Mouse (Mus musculus) heart, embryonic 10.5 days (tissue): ENCODE data around the gene Ppm1h. TPM values are rescaled to one million over a fixed set of nuclear protein-coding genes. Genes with fewer than 3 reads are reported as not detected.
"Not testable (repeated sequence)": the region's sequence is repeated elsewhere in the genome, so short reads cannot be mapped to it uniquely, and the experiment has no call there.

Experiments
- DNase-seq: peaks from one replicate; pipeline ENCODE4 v3.0.0-alpha.2; 2017; ENCODE audit warnings: low spot score
- H3K27ac ChIP-seq: fragments of 300-500 bp; sonication (generic); 2 replicates; pipeline ENCODE4 v1.5.1; 2016; ENCODE audit warnings: mild to moderate bottlenecking
- H3K27me3 ChIP-seq: fragments of 300-500 bp; sonication (generic); 2 replicates; pipeline ENCODE4 v1.6.1; 2016; ENCODE audit warnings: mild to moderate bottlenecking; ENCODE audit not compliant: poor library complexity, insufficient read depth, severe bottlenecking
- H3K36me3 ChIP-seq: fragments of 300-500 bp; sonication (generic); 2 replicates; pipeline ENCODE4 v1.6.1; 2016; ENCODE audit warnings: mild to moderate bottlenecking, moderate library complexity
- H3K4me1 ChIP-seq: fragments of 300-500 bp; sonication (generic); 2 replicates; pipeline ENCODE4 v1.6.1; 2016; ENCODE audit warnings: mild to moderate bottlenecking
- H3K4me3 ChIP-seq: fragments of 300-500 bp; sonication (generic); 2 replicates; pipeline ENCODE4 v1.5.1; 2016; ENCODE audit warnings: mild to moderate bottlenecking, moderate library complexity
- H3K9me3 ChIP-seq: fragments of 300-500 bp; sonication (generic); 2 replicates; pipeline ENCODE4 v1.6.1; 2016; ENCODE audit warnings: mild to moderate bottlenecking, moderate library complexity
- WGBS: fragments of 180-500 bp; shearing (Covaris S2); methylation state at CpG from one replicate; pipeline ENCODE4 v1.1.7; 2016; 5-methylcytosine and 5-hydroxymethylcytosine counted together
- polyA plus RNA-seq: library from polyadenylated mRNA; unstranded; fragments of >200 nt; fragmentation: Nextera tagmentation; extraction: Ambion mirVana; gene quantifications from 2 replicates; pipeline ENCODE4 v1.2.1, GENCODE M21; 2016

Gene Ppm1h
- polyA plus RNA-seq, 1 experiment from 2014 or later: 2.3 TPM

DNA sequence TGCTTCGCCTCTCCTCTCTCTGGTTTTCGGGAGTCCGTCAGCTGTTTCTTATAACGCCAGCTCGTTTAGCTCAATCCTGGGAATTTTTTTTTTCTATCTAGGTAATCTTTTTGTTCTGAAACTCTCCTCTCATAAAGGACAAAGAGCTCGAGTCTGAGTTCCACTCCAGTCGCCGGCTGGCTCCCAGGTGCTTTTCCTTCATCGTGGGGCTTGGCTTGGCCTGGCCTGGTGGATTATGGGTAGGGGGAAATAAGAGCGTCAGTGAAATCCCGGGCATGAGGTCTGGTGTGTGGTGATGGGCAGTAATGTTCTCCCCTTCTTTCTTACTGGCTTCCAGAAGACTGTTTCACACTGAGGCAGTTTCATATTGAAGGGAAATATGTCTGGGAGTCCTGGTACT, 234.8 kb downstream of the Ppm1h start:
- H3K27me3 ChIP-seq: no peaks in the 10 kb centered on the region
- DNase-seq: peak; percentile 64
- H3K4me3 ChIP-seq: no peak overlapping the region
- WGBS: 56% methylated on average over 11 of the region's 11 CpGs
- H3K27ac ChIP-seq: peak overlapping the region; percentile 84
- no peaks in the 10 kb centered on the region for H3K9me3 ChIP-seq
- peaks cover 16% of the 10 kb centered on the region for H3K4me1 ChIP-seq
- no peaks in the 10 kb centered on the region for H3K36me3 ChIP-seq

DNA sequence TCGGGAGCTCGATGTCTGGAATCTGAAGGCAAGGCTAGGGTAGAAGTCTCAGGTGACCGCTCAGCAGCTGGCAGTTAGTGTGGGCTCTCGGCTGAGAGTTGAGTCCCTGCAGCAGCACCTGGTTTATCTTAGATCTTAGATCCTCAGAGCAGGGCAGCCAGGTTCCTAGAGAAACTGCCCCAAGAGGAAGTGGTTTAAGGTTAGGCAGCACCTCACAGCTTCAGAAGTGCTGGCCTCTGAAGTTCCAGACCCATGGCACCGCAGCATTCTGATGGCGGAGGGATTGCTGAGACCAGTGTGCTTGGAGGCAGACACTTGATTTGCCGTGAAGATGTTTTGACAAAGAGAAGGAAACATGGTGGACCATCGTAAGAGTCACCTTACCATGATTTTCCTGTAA, 237.3 kb downstream of the Ppm1h start:
- DNase-seq: no peak
- Histone ChIP-seq H3K27ac (no peak overlapping the region; the same call in 1 of the 2 replicates), H3K4me1 (peaks cover 16% of the 10 kb centered on the region), H3K36me3 (no peaks in the 10 kb centered on the region), H3K9me3 (no peaks in the 10 kb centered on the region), H3K4me3 (no peak overlapping the region), H3K27me3 (no peaks in the 10 kb centered on the region)
- WGBS: 79% methylated on average over 8 of the region's 8 CpGs

DNA sequence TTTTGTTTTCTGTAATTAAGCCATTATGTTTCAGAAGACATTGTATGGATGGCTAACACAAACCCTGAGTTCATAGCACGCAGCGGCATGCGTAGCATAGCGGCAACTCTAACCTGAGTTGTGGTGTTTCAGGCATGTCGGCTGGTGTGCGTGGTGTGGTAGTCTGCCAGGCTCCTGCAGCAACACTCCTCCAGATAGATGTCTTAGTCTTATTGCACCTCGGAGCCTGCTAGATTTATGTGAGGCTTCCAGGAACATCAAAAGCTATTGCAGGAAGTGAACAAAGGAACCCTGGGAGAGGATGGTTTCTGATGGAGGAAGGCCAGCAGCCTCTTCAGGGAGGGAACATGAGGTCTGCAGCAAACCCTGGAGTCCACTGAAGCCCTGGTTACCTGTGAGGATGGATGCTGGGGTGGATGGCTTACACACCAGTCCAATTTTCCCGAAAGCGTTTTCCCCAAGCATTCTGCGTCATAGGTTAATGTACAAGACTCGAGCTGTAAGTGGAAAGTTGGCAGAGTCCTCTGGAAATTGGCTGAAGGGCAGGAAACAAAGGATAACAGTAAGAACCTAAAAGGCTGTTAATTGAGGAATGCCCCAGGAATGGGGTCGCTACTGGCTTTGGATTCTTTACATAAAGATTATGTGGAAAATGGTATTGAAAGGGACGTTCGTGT, 239.2 kb downstream of the Ppm1h start:
- H3K36me3 ChIP-seq: no peaks in the 10 kb centered on the region
- H3K9me3 ChIP-seq: no peaks in the 10 kb centered on the region
- H3K27ac ChIP-seq: no peak overlapping the region
- no peak overlapping the region for H3K4me3 ChIP-seq
- peak; percentile 57 for DNase-seq
- peaks cover 10% of the 10 kb centered on the region for H3K4me1 ChIP-seq
- H3K27me3 ChIP-seq: no peaks in the 10 kb centered on the region
- 88% methylated on average over 14 of the region's 14 CpGs for WGBS

DNA sequence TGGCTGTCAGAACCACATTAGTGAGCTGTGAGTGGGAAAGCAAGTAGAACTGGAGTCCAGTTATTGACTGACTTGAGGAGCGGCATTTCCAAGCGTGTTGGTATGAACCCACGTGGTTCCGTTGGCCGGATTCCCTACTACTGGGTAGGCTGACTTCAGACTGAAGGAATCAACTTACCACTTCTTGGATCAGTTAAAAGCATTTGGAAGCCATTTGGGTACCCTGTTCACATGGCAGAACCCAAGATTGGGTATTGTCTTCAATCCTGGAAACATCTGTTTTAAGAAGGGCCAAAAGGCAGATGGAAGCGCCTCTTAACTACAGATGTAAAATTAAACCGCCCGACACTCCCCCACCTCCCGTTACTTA, 239.7 kb downstream of the Ppm1h start:
- DNase-seq: no peak
- Histone ChIP-seq H3K9me3 (no peaks in the 10 kb centered on the region), H3K27me3 (no peaks in the 10 kb centered on the region), H3K4me1 (peaks cover 5% of the 10 kb centered on the region), H3K4me3 (no peak overlapping the region), H3K27ac (no peak overlapping the region), H3K36me3 (no peaks in the 10 kb centered on the region)
- WGBS: 94% methylated on average over 9 of the region's 9 CpGs

DNA sequence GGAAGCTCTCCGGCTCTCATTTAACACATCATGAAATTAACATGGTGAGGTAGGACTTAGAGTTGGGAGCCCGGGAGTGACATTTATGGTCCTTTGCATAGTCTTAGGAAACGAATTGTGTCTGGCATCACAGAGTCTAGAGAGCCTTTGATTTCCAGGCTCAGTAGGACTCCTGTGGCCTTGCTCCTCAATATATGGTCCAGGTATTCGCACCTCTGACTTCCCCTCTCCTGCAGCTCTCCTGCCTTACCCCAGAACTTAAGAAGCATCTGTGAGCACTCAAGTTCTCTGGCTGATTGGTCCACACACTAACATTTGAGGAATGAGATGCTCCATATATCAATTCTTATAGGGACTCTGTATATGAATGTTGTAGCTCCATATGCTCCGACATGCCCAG, 240.2 kb downstream of the Ppm1h start:
- Histone ChIP-seq H3K9me3 (no peaks in the 10 kb centered on the region), H3K27ac (no peak overlapping the region), H3K4me1 (0 out of 2 replicates have a peak, but pooled peaks cover 4% of the 10 kb centered on the region), H3K27me3 (no peaks in the 10 kb centered on the region), H3K4me3 (no peak overlapping the region), H3K36me3 (no peaks in the 10 kb centered on the region)
- WGBS: 91% methylated on average over 5 of the region's 5 CpGs
- peak; percentile 68 for DNase-seq

DNA sequence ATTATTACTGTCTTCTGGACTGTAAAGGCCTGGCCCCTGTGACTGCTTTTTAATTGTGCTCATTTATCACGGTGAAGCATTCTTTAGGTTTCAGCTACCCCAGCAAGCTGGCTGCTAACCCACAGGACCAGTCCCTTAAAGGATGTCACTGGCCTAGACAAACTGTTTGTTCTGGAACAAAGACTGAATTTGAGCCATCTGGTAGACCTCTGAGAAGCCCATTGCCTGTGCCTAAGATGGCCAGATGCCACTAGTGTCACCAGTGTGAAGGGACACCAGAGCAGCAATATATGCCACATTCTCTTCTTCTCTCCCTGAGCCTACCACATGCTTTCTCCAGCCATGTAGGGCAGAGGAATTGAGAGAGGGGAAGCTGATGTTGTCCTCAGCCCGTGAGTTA, 240.9 kb downstream of the Ppm1h start:
- DNase-seq: no peak
- no peaks in the 10 kb centered on the region for H3K27me3 ChIP-seq
- no peak overlapping the region for H3K4me3 ChIP-seq
- no peaks in the 10 kb centered on the region for H3K36me3 ChIP-seq
- 85% methylated on average over 2 of the region's 2 CpGs for WGBS
- H3K4me1 ChIP-seq: 0 out of 2 replicates have a peak, but pooled peaks cover 4% of the 10 kb centered on the region
- H3K9me3 ChIP-seq: no peaks in the 10 kb centered on the region
- no peak overlapping the region for H3K27ac ChIP-seq

DNA sequence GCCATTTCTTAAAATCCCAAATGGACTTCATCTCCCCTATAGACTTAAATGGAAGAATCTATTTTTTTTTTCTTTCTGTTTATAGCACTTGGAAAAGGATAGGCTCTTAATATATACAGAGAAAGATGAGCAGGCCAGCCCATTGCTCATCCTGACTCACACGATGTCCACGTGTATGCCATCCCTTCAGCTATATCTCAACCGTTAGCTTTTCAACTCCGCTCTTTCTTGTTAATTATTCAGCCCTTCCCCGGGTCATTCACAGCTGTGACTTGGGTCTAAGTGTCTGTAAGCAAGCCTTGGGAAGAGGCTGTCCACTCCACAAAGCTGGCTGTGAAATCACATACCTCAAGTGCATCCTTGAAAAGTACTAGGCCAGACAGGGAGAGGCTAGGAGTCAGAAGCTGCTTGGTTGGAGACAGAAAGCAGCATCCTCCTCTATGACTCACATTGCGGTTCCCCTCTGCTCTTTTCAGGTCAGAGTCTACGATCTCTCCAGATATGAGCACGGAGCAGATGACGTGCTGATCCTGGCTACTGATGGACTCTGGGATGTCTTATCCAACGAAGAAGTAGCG, 241.7 kb downstream of the Ppm1h start:
- WGBS: 83% methylated on average over 11 of the region's 11 CpGs
- DNase-seq: no peak
- no peaks in the 10 kb centered on the region for H3K9me3 ChIP-seq
- no peak overlapping the region for H3K4me3 ChIP-seq
- H3K4me1 ChIP-seq: 0 out of 2 replicates have a peak, but pooled peaks cover 4% of the 10 kb centered on the region
- H3K27ac ChIP-seq: no peak overlapping the region
- no peaks in the 10 kb centered on the region for H3K27me3 ChIP-seq
- H3K36me3 ChIP-seq: no peaks in the 10 kb centered on the region

DNA sequence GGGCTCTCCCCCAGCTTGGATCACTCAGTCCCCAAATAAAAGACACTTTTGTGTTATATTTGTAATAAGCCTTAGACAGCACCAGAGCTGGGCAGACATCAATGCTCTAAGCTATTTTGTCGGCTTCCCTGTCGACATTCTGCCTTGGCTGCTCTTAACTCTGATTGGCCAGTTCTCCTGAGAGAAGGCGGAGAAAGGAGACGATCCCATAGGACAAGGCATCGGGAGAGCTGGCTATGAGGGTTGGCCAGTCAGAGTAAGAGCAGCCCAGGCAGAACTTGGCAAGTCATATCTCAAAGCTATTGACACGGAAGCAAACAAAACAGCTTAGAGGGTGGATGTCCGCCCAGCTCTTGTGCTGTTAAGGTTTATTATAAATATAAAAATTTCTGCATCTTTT, 243.7 kb downstream of the Ppm1h start:
- Histone ChIP-seq H3K36me3 (no peaks in the 10 kb centered on the region), H3K9me3 (no peaks in the 10 kb centered on the region), H3K4me1 (0 out of 2 replicates have a peak, but pooled peaks cover 4% of the 10 kb centered on the region), H3K4me3 (no peak overlapping the region), H3K27me3 (no peaks in the 10 kb centered on the region), H3K27ac (no peak overlapping the region)
- no peak for DNase-seq
- 25% methylated on average over 7 of the region's 7 CpGs for WGBS

DNA sequence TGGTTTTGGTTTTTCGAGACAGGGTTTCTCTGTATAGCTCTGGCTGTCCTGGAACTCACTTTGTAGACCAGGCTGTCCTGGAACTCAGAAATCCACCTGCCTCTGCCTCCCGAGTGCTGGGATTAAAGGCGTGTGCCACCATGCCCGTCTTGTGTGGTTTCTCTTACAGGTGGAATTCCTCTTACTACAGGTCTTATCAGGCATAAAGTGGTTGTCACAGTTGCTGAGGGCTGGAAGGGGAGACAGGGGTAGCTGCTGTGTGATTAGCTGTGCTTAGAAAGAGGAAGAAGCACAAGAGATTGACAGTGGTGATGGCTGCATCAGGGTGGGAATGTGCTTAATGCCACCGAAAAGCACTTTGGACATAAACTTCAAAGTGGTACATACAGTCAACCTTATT, 246.0 kb downstream of the Ppm1h start:
- WGBS: 76% methylated on average over 5 of the region's 5 CpGs
- not testable (repeated sequence) for DNase-seq, H3K9me3 ChIP-seq, H3K27ac ChIP-seq, H3K4me3 ChIP-seq, H3K27me3 ChIP-seq, H3K4me1 ChIP-seq, H3K36me3 ChIP-seq

DNA sequence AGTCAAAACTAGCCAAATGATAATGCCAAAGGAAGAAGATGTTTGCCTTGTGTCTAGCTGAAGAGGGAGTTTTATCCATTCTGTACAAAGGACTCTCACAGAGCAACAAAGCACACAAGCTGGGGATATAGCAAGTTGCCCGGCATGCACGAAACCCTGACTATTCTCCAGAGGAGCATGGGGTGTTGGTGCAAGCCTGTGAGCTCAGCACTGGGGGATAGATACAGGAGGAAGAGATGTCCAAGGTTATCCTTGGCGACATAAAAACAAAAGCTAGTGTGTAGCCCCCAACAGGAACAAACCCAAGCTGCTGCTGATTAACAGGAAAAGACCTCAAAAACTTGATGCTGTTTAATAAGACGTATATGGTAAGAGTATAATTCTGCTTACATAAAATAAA, 247.7 kb downstream of the Ppm1h start:
- Histone ChIP-seq H3K36me3 (no peaks in the 10 kb centered on the region), H3K4me3 (no peak overlapping the region), H3K27me3 (no peaks in the 10 kb centered on the region), H3K4me1 (peaks cover 21% of the 10 kb centered on the region), H3K27ac (no peak overlapping the region), H3K9me3 (no peaks in the 10 kb centered on the region)
- DNase-seq: peak; percentile 60
- WGBS: 83% methylated on average over 4 of the region's 4 CpGs

DNA sequence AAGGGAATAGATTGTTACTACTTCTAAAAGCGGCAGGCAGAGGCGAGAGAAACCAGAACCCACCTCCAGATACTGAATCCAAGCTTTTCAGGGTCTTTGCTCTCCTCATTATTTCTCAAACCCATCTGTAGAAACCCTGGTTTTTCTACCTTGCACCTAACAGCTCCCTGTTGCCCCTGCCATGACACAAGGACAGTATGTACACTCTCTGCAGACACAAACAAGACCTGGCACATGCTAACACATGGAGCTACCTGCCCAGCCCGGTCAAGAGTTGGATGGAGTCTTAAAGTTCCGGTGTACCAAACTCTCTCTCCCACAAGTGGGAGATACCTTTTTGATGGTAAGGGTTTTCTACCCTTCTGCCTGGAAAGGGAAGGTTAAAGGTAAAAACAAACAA, 252.0 kb downstream of the Ppm1h start:
- Histone ChIP-seq H3K27me3 (no peaks in the 10 kb centered on the region), H3K4me1 (peaks cover 38% of the 10 kb centered on the region), H3K4me3 (no peak overlapping the region), H3K27ac (no peak overlapping the region), H3K36me3 (no peaks in the 10 kb centered on the region), H3K9me3 (no peaks in the 10 kb centered on the region)
- peak; percentile 58 for DNase-seq
- WGBS: 56% methylated on average over 4 of the region's 4 CpGs

DNA sequence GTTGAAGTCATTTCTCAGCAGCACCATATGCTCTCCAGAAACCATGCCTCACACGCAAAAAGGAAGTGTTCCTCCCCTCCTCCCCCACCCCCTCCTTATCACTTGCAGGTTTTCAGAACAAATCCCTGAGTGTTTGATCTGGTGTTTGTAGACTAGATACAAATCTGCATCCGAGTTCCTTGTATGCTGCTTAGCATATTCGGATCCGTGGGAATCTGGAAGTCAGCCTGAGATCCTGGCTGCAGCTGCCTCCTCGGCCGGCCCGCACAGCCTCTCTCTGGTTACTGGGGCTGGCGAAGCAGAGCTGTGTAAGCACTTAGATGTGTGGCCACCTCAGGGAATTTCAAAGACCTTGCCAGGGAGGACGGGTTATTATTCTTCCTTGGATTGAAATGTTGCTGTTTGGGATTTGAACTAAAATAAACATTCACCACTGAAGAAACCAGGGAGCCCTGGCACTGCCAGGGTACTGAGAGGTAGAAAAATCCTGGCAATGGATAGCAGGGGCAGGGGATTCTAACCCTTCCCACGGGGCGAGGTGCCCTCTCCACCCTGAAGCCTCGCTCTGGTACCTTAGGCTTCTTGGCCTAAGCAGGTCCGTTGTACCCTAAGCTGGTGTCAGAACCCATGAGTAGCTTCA, 252.8 kb downstream of the Ppm1h start:
- WGBS: 15% methylated on average over 13 of the region's 13 CpGs
- Histone ChIP-seq H3K4me1 (peaks cover 38% of the 10 kb centered on the region), H3K27ac (peak overlapping the region; percentile 11; the same call in 1 of the 2 replicates), H3K36me3 (no peaks in the 10 kb centered on the region), H3K9me3 (no peaks in the 10 kb centered on the region), H3K27me3 (no peaks in the 10 kb centered on the region), H3K4me3 (no peak overlapping the region)
- peak; percentile 74 for DNase-seq

DNA sequence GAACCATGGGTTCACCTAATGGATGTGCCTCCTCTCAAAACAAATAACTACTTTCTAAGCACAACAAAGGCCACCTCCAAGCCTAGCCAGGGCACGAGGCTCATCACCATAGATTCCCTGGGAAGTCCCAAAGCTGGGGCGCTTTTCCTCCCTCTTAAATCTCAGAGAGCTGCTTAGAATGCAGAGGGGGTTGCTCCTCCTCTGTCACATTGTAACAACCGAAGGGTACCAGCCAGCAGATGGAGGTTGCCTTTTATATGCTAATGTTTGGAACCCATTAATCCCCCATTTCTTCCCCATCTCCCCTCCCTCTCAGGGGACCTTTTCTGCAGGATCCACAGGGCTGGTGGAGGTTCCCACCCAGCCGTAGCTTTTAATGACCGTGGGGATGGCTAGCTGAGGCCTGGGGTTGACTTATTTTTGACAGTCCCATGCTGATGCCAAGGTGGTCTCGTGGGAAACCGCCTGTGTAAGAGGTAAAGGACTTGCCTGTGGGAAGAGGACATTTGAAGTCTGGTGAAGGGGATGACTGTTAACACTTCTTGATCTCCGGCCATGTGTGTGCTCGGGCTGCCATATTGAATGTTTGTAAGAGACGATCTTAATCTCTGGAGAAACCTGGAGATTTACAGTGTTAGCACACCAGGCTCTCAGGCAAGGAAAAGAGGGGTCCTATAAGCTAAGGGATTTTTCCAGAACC, 253.4 kb downstream of the Ppm1h start:
- 58% methylated on average over 10 of the region's 10 CpGs for WGBS
- no peaks in the 10 kb centered on the region for H3K27me3 ChIP-seq
- peaks cover 38% of the 10 kb centered on the region for H3K4me1 ChIP-seq
- peak; percentile 71 for DNase-seq
- no peaks in the 10 kb centered on the region for H3K9me3 ChIP-seq
- no peaks in the 10 kb centered on the region for H3K36me3 ChIP-seq
- peak overlapping the region; percentile 29; the same call in 1 of the 2 replicates for H3K27ac ChIP-seq
- no peak overlapping the region for H3K4me3 ChIP-seq
